Mouse (Mus musculus): ENCODE results near the gene Prkar1a.

DNA sequence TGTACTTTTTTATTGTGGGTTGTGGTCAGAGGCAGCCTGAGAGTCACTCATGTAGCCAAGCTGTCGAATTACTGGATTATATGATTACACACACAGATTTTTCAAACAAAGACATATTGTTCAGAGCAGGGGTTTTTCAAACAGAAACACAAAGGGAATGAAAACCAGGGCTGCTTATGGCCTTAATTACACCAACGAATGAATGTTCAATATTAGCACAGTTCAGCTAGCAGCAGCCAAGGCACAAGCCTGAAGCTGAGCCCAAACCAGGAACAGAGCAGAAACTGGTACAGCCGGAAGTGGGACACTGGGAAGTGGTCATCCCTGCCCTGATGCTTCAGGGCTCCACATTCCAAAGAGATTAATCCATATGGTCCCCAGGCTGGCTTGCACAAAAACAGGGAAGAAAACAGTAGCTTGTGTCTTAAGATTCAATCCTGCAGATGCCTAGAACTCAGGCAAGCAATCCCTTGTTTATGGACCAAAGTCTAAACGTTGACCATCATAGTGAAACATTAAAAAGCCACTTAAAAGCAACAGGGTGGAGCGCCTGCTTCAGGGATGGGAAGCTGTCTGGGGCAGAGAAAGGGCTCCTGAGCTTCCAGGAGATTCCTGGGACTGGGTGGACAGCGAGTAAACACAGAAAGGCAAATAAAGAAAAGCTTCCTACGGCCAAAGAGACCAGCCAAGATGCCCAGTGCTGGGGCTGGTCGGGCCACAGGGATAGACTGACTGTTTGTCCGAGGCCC lies 39.0 kb upstream of the Prkar1a start:
- TF ChIP-seq EP300 (IDR thresholded peaks at IDR 0.05; ENCODE audit: low read depth) (no peak), CTCF (IDR thresholded peaks at IDR 0.05; ENCODE audit: low read depth) (no peak)
